Mouse (Mus musculus): ENCODE data around the gene Cdk12.
A peak's percentile ranks its signal among the peaks of the same experiment; 100 is the strongest.

The Cdk12 gene

DNA sequence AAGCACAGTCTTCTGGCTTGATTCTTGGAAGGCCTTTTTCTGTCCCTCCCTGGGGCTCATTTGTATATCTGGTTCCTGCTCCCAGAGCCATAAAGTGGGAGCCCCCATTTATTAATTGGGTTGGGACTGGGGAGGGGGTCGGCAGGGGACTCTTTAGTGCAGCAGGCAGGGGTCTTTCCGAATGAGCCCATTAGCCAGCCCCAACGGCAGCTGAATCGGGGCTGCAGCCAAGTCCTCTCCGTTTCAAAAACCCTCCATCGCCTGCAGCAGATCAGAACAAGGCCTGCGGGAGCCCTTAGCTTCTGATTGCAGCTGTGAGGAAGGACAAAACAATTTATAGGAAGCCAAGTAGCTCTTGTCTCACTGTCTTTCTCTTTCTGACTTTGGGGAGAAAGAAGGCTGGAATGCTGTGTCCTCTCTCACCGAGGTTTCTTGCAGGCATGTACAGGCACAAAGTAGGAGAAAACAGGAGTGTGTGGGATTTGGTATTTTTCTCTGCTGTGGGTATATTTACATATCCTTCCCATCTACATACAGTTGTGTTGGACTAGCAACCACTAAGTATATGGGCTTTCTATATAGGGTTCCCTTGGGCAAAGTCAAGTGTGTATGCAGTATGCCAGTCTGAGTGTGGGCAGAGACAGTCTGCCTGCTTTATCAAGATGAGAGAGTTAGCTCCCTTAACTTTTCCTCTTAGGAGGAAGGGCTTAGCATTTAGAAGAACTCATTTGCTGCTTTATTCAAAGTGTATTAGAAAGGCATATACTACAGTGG, 58.0 kb downstream of the Cdk12 start:
- DNase-seq (ENCODE audit: low read depth, low spot score) = no peak

DNA sequence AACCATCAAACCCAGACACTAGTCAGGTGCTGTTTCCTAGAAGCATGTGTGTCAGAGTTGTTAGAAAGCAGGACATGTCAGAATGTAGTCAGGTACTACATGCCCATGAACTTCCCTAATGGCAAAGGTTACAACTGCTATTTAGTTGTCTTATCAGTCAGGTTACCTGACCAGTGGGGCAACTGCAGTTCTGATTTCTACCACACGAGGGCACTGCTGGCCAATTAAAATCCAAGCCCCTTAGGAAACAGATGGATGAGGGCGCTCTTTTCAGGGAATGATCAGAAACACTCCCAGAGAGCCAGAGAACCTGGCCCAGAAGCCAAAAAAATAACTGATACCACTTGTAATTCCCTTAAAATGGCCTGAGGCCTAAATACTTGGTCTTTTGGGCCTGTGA, 62.2 kb downstream of the Cdk12 start:
- peak; percentile 72 for DNase-seq (ENCODE audit: low read depth, low spot score)

DNA sequence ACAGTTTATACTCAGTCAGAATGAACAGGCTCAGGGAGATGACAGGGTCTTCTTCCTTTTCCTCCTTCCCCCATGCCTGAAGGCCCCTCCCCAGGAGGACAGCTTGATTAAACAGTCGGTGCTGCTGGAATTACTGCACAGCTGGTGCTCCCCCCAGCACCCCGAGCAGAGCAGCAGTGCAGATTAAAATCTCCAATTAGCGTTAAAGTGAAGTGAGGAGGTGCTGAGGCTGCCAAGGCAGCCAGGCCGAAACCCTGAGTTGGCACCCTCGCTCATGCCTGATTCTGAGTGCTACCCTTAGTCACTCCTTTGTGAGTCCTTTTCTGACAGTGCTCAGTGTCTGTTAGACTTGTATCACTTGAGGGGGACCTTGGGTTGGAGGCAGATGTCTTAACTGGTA, 63.0 kb downstream of the Cdk12 start:
- no peak for DNase-seq (ENCODE audit: low read depth, low spot score)

DNA sequence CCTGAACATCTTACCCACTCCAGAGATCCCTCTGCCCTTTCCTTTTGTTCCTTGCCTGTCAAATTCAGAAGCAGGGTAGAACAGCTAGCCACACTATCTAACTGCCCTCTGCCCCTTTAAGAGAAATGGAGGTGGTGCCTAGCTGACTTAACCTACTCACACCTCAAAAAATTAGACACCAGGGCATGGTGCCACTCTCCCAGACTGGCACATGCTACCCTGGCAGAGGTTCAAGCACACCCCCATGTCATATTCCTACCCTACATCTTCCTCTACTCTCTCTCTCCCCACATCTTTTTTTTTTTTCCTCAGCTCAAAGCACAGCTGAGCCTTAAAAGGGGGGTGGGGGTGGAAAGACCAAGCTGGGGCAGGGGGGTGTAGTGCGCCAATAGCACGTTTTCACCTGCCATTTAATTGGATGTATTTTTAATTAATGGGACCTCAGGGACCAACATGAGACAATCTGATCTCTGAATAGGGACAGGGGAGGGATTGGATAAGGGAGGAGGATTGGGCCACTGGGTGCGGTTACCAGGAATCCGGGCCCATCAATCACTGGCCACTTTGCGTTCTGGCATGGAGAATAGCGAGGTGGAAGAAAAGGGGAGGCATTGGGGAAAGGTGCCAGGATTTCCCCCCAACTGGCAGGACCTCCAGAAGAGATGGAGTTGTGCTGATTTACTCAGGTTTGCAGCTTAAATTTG, 64.0 kb downstream of the Cdk12 start:
- no peak for DNase-seq (ENCODE audit: low read depth, low spot score)

DNA sequence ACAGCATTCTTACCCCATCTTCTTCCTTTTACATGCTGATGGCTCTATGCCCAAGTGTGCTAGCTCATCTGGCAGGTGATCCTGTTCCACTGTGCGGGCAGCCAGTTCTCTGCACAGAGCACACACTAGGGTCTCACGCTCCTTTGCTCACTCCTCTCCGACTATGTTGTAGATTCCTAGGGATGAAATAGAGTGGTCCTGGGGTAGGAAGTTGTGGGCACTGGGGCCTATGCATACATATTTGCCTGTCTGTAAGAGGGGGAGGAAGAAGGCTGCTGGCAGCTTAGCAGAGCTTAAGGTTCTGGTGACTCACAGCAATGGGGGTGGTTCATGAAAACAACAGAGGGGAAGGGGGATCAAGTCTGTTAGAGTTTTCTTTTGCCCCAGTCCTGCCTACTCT, 67.2 kb downstream of the Cdk12 start:
- DNase-seq (ENCODE audit: low read depth, low spot score) = no peak

DNA sequence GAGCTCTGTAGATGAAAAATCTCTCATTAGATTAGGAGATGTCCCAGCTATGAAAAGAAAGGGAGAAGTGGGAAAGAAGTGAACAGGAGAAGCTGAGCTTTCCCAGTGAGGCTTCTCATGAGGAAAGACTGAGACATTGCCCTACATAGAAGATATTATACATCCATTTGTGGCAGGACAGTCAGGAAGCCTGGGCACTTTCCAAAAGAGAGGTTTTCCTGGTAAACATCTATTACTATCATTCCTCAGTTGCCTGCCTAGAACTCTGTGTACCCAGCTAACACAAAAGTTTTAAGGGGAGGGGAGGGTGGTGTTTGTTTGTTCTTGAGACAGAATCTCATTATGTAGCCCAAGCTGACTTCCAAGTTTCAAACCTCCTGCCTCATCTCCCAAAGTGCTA, 67.6 kb downstream of the Cdk12 start:
- DNase-seq (ENCODE audit: low read depth, low spot score) = no peak

DNA sequence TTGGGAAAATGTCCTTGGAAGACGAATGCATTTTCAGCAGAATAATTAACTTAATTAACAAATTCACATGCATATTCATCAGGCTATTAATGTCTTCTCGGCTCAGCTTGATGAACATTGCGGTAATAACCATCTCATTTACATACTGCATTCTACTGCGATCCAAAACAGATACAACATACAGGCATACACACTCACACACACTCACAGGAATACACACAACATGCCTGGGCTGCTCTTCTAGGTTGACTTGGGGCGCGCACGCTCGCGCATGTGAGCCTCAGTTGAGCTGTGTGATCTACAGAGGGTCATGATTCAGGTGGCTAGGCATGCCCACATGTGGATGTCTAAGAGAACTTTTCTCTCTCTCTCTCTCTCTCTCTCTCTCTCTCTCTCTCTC, 80.9 kb downstream of the Cdk12 start:
- no peak for DNase-seq (ENCODE audit: low read depth, low spot score)

DNA sequence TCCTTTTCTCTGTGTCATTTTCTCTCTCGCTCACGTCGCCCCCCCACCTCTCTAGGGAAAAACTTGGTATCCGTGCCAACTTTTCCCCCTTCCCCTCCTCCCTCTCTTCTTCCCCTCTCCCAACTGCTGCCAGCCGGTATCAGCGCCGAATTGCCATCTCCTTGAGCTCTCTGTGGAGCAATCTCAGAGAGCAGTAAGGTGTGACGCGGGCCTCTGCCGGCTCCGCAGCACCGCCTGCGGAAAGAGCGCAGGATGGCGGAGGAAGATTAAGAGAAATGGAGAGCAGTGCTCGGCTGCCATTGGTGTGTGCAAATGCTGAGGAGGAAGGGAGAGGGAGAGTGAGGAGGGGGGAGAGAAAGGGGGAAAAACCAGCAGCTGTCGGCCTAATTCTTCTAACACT, 81.4 kb downstream of the Cdk12 start:
- DNase-seq (ENCODE audit: low read depth, low spot score) = peak; percentile 54

DNA sequence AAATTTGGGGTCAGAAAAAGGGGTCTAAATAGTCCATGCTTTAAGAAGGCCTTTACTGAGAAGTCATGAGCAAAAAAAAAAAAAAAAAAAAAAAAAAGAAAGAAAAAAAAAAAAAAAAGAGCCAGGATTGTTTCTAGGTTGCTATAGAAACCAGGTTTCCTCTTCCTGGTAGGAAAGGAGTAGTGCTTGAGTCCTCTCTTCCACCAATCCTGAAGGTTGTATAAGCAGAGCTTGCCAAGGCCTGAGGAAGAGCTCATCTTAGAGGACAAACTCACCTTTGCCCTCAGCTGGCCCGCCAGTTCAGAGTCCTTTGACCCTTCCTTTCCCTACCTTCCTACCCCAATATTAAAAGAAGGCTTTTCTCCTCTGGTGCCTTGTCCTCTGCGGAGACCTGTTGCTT, 82.5 kb downstream of the Cdk12 start:
- no peak for DNase-seq (ENCODE audit: low read depth, low spot score)

DNA sequence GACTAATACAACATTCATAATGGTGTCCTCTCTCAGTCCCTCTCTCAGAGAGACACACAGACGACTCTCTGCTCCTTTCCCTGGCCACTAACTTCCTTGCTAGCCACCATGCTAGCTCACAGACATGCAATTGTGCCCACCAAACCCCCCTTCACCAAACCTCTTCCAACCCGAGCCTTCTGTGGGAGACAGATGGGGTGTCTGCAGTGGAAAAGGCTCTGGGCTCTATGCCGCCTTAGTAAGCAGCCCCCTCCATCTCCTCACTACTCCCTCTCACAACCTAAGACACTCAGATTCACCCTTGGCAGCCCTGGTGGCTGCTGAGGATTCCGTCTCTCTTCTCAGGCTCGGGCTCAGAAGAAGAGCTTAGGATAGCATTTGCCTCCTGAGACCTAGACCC, 84.7 kb downstream of the Cdk12 start:
- no peak for DNase-seq (ENCODE audit: low read depth, low spot score)

DNA sequence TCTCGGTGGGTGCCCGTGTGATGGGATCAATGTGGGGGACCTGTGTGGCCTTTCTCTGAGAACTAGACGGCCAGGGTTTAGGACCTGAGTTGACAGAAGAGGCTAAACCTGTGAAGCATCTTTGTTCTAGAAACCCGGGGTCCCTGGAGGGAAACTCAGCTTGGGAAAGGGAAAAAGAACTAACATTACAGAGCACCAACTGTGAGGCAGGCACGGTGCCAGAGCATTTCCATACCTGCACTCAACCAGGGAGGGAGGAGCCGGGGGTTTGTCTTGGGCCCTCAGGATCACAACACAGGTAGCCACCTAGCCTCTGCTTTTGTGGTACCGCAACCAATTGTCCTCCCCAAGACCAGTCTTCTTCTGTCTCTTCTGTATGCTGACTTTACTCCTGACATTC, 85.1 kb downstream of the Cdk12 start:
- no peak for DNase-seq (ENCODE audit: low read depth, low spot score)

DNA sequence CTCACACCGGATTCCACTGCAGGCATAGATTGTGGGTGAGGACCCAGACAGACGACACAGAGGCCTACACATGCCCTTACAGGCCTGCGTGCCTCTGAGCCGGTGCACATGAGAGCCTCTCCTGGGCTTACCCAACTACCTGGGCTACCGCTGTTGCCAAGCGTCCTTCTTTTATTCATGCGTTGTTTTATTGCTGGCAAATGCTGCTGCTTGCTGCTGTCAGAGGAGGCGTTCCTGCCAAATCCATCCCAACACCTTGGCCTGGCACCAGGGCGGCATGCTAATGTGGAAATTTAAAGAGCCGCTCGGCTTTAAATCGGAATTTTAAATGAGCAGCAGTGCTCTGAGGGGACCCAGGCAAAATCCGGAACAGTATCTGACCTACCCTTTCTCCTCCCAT, 87.0 kb downstream of the Cdk12 start:
- no peak for DNase-seq (ENCODE audit: low read depth, low spot score)

DNA sequence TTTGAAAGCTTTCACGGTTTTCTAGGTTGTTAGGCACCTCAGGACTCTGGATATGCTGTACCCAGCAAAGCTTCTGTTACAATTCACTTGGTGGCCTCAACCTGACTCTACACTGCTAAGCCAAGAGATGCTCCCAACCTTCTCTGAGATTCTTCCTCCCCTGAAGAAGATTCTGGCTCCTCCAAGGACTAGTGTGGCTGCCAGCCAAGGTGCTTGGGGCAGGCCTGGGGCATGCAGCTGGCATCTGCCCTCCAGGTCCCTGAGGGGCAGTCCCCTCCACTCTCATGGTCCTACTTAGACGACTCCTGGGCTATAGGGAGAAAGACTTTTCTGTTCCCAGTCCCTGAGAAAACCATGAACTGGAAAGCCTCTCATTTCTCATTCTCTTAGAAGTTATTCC, 88.0 kb downstream of the Cdk12 start:
- DNase-seq (ENCODE audit: low read depth, low spot score) = no peak

DNA sequence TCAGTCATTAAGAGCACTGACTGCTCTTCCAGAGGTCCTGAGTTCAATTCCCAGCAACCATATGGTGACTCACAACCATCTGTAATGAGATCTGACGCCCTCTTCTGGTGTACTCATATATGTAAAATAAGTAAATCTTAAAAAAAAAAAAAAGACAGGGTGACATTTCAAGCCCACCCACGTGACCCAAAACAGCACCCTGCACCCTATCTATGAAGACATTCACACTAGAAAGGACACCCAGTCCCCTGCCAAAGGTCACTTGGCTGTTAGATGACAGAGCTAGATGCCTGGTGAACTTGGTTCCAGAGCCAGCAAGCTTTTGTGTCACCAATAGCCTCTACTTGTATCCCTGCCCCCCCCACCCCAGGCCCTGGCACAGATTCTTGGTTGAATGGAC, 90.2 kb downstream of the Cdk12 start:
- DNase-seq (ENCODE audit: low read depth, low spot score) = no peak

DNA sequence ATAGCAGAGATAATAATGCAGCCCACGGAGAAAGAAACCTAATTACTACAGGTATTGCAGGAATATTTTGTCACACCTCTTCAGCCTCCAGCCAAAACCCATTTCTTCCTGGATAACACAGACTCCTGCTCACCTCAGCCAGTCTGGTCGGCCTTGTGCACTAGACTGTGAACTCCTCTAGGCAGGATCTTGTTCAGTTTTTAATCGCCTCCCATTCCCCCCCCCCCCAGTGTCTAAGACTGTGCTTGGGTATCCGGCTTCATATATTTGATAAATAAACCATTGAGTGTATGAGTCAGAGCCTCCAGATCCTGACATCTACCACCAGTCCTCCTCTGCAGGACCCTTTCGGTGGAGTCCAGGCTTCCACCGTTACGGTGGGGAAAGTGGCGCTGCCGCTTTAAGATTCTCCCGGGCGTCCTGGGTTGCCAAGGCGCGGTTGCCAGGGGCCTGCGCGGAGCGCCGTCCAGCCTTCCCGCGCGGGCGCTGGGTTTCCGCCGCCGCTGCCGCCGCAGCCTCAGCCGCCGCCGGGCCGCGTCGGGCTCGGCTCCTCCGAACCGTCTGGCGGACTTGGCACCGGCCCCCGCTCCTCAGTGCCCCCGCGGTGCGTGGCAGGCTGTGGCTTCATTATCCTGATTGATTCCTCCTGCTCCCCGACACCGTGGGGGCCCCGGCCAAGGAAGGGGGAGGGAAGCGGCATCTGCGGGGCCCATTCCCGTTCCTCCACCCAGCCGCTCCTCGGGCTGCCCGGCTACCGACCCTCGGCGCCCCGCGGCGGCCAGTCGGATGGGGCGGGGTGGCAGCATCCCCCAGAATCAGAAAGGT, 91.5 kb downstream of the Cdk12 start:
- peak; percentile 51 for DNase-seq (ENCODE audit: low read depth, low spot score)

DNA sequence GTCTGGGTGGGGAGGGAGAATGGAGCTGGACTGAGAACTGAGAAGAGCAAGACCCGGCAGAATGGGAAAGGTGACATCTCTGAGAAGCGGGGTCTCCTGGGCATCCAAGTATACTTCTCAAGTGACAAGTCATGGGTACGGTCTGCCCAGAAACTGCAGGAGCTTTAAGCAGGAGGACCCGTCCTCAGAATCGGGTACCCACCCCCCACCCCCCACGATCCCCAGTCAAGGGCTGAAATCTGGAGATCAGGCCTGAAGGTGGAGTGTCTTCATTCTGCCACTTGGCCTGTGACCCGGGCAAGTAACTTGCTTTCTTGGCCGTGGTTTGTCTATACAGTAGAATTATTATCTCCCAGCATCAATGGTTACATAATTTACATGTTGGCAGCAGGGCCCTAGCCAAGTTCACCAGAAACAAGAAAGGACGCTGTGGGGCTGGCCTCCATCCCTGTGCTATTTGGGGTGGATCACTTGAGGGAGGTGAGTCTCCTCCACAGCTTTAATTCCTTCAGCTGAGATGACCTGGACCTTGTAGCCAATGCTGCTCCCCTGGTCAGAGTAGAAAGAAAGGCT, 92.2 kb downstream of the Cdk12 start:
- no peak for DNase-seq (ENCODE audit: low read depth, low spot score)

DNA sequence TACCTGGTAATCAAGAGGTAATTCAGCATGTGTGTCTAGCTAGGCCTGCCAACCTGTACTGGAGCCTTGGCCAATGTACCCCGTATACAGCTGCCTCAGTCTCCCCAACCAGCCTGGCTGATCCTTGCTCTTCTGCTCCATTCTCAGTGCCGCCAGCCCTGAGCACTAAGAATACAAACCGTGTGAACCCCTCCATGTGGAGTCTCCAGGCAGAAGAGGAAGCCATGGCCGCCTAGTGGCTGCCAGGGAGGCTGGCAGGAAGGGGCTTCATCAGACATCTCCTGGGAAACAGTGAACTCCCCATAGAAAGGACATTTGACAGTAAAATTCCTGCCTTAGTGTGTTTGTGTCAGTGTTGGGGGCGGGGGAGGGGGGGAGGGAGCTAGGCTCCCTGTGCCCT, 93.4 kb downstream of the Cdk12 start:
- DNase-seq (ENCODE audit: low read depth, low spot score) = no peak

DNA sequence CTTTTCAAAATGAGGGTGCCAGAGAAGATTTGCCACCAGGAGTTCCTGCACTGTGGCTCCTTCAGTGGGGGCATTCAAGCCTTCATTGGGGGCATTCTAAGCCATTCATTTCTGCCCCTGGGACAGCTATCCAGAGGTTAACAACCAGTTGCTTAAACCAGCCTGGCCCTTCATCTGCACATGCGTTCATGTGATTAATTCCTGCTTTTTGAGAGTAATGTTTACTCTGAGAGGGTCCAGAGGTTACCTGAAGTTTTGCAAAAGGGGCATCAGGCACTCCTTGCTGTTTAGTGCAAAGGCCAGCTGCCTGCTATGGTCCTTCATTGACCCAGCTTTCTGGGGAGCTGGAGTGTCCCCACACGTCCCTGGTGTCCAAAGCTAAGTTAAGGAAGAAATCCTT, 94.1 kb downstream of the Cdk12 start:
- no peak for DNase-seq (ENCODE audit: low read depth, low spot score)

DNA sequence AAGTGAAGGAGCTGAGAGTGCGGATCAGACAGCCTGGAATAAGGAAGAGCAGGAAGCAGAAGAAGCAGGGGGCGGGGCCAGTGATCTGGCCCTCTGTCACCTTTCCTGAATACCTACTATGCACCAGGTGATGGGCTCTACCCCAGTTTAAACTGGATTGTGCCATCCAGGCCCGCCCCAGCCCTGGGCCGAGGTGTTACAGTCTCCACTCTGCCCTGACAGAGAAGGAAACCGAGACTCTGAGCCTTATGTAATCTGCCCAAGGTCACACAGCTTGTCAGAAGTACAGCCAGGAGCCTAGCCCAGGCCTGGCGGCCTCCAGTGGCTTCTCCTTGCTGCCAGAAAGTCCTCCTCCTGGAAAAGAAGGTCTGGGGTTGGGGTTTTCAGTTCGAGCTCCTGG, 94.9 kb downstream of the Cdk12 start:
- DNase-seq (ENCODE audit: low read depth, low spot score) = no peak

DNA sequence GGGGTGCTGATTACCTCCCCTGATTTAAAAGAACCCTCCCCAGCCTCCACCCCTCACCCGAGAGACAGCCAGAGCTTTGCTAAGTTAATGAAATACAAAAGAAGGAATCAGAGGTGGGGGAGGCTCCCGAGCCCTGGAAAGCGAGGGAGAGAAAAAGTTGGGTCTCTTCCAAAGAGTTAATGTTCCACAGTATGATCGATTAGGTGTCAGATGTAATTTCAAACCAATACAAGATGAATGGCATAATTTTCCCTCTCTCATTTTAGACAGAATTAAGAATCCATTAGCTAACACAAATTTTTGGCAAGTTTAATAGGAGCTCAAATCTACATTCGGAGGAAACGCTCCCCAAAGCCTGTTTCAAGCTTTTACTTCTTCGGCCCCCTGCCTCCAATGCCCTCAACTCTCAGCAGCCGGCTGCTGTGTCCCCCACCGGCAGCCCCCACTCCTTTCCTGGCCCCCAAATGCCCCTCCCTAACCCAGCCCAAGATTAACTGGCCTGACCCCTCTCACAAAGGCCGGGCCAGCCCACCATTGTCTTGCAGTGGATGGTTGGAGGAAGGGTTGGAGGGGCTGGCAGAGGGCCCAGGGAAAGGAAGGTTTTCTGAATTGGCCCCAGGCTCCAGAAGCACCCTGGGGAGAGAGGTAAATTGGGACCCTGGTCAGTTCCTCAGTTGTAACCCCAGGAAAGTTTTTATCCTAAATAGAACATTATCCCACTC, 95.8 kb downstream of the Cdk12 start:
- no peak for DNase-seq (ENCODE audit: low read depth, low spot score)

DNA sequence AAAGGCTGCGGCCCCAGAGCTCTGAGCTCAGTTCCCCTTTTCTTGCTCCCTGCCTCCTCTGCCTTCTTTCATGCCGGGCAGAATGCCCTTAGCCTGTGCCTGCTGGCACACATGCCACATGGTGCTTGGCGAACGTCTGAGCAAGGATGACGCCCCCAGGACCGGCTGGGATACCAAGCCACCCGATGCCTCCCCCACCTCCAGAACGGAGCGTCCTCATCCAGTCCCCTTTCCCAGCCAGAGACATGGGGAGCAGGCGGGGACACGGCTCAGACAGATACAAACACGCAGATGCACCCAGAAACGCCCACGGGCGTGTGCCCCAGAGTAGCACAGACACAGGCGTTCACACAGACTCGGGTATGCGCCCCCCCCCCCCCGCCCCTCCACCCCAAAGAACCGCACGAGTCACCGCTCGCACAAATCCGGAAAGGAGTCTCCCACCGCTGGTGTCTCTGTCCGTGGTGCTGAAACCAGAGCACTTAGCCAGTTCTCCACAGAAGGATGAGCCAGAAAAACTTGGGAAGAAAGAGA, 111.0 kb downstream of the Cdk12 start:
- no peak for DNase-seq (ENCODE audit: low read depth, low spot score)
